Mouse (Mus musculus): ENCODE results near the gene Nr0b2.

The Nr0b2 gene

GRCm38 (mm10) chr4:133561622-133562021 is 8.4 kb downstream of the Nr0b2 start:
- no peak for DNase-seq (ENCODE audit: low read depth, low spot score)

- DNase-seq (ENCODE audit: low read depth, low spot score): no peak
Observed at GRCm38 (mm10) chr4:133563123-133563571, 10.0 kb downstream of the Nr0b2 start.

- DNase-seq (ENCODE audit: low read depth, low spot score): no peak
Observed at GRCm38 (mm10) chr4:133567251-133567650, 14.1 kb downstream of the Nr0b2 start.

- DNase-seq (ENCODE audit: low read depth, low spot score): no peak
Observed at GRCm38 (mm10) chr4:133569291-133570065, 16.3 kb downstream of the Nr0b2 start.

GRCm38 (mm10) chr4:133570066-133570466 is 16.9 kb downstream of the Nr0b2 start:
- no peak for DNase-seq (ENCODE audit: low read depth, low spot score)

GRCm38 (mm10) chr4:133574070-133574842 is 21.1 kb downstream of the Nr0b2 start, which contains the start of gene Gpatch3:
TSS of gene Gpatch3 (plus strand) at chr4:133574745.
- DNase-seq (ENCODE audit: low read depth, low spot score): peak; percentile 71

GRCm38 (mm10) chr4:133574843-133575202 is 21.6 kb downstream of the Nr0b2 start:
- no peak for DNase-seq (ENCODE audit: low read depth, low spot score)

GRCm38 (mm10) chr4:133577983-133578382 is 24.8 kb downstream of the Nr0b2 start:
- DNase-seq (ENCODE audit: low read depth, low spot score): no peak

- no peak for DNase-seq (ENCODE audit: low read depth, low spot score)
Observed at GRCm38 (mm10) chr4:133583690-133584058, 30.5 kb downstream of the Nr0b2 start.

GRCm38 (mm10) chr4:133584059-133584951 is 31.1 kb downstream of the Nr0b2 start, which contains the start of gene Gpn2:
TSS of gene Gpn2 (plus strand) at chr4:133584362.
- DNase-seq (ENCODE audit: low read depth, low spot score): peak; percentile 62

GRCm38 (mm10) chr4:133592570-133592969 is 39.4 kb downstream of the Nr0b2 start:
- DNase-seq (ENCODE audit: low read depth, low spot score): peak; percentile 65

GRCm38 (mm10) chr4:133595538-133595937 is 42.4 kb downstream of the Nr0b2 start:
- DNase-seq (ENCODE audit: low read depth, low spot score): no peak

GRCm38 (mm10) chr4:133596084-133596483 is 42.9 kb downstream of the Nr0b2 start:
- no peak for DNase-seq (ENCODE audit: low read depth, low spot score)

- DNase-seq (ENCODE audit: low read depth, low spot score): no peak
Observed at GRCm38 (mm10) chr4:133598616-133599015, 45.4 kb downstream of the Nr0b2 start.

- DNase-seq (ENCODE audit: low read depth, low spot score): no peak
Observed at GRCm38 (mm10) chr4:133599116-133599515, 45.9 kb downstream of the Nr0b2 start.

- peak; percentile 70 for DNase-seq (ENCODE audit: low read depth, low spot score)
Observed at GRCm38 (mm10) chr4:133599571-133600073, 46.4 kb downstream of the Nr0b2 start.

- no peak for DNase-seq (ENCODE audit: low read depth, low spot score)
Observed at GRCm38 (mm10) chr4:133600306-133600705, 47.1 kb downstream of the Nr0b2 start.

- peak; percentile 83 for DNase-seq (ENCODE audit: low read depth, low spot score)
Observed at GRCm38 (mm10) chr4:133601721-133602218, 48.6 kb downstream of the Nr0b2 start, which contains the start of gene Sfn. TSS of gene Sfn (minus strand) at chr4:133602168.

- no peak for DNase-seq (ENCODE audit: low read depth, low spot score)
Observed at GRCm38 (mm10) chr4:133603056-133603455, 49.9 kb downstream of the Nr0b2 start.

GRCm38 (mm10) chr4:133604175-133604574 is 51.0 kb downstream of the Nr0b2 start:
- DNase-seq (ENCODE audit: low read depth, low spot score): no peak

- no peak for DNase-seq (ENCODE audit: low read depth, low spot score)
Observed at GRCm38 (mm10) chr4:133604856-133605255, 51.7 kb downstream of the Nr0b2 start.

Data from WW6 (cell line).